Mouse (Mus musculus): ENCODE data around the gene Galm.

Galm gene

DNA sequence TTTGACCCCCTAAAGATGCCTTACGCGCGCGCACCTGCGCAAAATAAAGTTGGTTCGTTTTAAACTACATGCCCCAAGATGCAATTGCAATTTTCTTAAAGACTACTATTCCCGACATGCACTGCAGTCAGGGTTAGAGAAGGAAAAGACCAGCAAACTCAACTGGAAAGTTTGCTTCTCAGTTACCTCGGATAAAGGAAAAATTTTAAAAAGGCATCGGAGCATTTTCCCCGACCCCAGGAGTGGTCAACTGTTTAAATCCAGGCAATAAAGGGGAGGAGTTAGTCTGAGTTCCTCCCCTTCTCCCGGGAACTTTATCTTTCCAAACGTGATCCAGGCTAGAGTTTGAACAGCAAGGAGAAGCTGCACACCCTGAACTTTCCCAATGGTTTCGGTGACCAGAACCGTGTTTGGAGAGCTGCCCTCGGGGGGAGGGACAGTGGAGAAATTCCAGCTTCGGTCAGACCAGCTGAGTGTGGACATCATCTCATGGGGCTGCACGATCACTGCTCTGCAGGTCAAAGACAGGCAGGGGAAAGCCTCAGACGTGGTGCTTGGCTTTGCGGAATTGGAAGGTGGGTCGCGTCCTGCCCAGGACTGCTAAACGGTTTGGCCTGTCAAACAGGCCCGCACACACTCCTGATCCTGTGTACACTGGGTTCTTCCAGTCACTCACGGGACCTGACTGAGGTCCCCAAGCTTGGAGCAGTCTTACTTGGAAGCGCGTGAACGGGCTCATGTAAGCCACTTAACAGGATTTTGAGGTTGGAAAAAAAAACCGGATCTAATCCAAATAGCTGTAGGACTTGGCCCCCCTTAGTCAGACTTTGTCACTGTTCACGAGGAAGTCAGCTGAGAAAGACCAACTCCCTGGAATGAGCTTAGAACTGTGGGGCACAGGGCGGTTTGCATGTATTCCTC, at the start of gene Galm:
TSS of gene Galm (plus strand) at position 141 of the 921 bp plus-strand sequence.
- CTCF ChIA-PET, result no interaction called here

- CTCF ChIA-PET, result interaction anchor here (0.6 kb wide), 1 partner anchor 39 kb away, joined by 7 read pairs; no protein-coding TSS in a partner anchor
Measured at GRCm38 (mm10) chr17:80078726-80079125, 48.5 kb upstream of the Galm start.

DNA sequence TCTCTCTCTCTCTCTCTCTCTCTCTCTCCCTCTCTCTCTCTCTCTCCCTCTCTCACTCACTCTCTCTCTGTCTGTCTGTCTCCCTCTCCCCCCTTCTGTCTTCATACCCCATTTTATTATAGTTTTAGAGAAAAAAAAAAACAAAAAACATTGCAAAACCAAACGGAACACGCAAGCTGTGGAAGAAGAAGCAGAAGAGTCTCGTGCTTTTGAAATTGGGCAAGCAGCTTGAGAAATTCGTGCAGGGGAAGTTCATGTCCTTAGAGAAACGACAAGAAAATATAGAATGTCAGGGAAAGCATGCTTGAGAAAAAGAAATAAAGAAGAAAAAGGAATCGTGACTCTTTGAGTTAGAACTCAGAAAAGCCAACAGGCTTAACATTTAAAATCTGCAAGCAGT, 44.0 kb upstream of the Galm start:
- CTCF ChIA-PET, result interaction anchor here (0.7 kb wide), 1 partner anchor 1755 kb away, joined by 4 read pairs; no protein-coding TSS in a partner anchor

DNA sequence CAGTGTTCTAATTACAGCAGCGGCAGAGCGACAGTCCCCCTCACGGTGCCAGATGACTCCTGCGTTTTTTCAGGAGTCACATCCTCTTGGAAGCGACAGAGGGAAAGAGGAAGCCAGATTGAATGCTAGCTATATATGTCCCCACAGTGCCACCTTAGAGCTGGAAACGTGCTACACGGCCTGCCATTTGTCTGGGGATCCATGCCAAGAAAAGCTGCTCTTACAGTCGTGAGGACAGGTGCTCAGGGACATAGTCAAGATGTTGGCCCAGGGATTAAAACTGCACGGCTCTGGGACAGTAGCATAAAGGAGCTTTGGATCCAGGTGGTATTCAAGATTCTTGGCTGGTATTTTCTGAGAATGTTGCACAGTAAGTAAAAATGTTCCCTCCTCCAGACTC, 42.8 kb upstream of the Galm start:
- CTCF ChIA-PET, result no interaction called here

- CTCF ChIA-PET, result no interaction called here
Measured at GRCm38 (mm10) chr17:80086591-80086990, 40.7 kb upstream of the Galm start.

- CTCF ChIA-PET, result no interaction called here
Measured at GRCm38 (mm10) chr17:80088168-80088567, 39.1 kb upstream of the Galm start.

GRCm38 (mm10) chr17:80090551-80090950, 36.7 kb upstream of the Galm start:
- CTCF ChIA-PET, result no interaction called here

DNA sequence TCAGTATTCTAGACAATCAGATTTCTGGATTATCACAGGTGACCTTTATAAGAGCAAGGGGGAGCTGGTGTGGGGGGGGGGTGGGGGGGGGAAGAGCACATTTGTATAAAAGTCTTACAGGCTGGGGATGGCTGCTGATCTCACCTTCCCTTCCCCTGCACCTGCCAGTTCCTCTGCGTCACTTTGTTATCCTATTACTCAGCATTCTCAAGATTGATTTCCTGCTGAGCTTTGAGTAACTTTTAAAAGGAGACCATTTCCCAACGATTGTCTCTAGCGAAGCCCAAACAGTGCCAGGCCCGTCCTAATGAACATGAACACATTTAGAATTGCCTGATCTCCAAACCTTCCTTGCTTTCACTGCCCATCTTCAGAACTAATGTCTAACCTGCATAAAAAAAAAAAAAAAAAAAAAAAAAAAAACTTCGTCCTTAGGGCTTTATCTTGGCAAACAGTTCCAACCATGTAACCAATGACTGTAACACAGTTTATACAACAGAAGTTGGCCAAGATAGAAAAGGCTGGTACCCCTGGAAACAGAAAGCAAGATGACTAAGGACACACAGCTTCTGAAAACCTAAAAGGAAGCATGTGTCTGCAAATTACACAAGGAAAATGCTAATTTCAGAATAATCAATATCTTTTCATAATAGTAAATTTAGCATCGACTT, 35.3 kb upstream of the Galm start:
- CTCF ChIA-PET, result no interaction called here

DNA sequence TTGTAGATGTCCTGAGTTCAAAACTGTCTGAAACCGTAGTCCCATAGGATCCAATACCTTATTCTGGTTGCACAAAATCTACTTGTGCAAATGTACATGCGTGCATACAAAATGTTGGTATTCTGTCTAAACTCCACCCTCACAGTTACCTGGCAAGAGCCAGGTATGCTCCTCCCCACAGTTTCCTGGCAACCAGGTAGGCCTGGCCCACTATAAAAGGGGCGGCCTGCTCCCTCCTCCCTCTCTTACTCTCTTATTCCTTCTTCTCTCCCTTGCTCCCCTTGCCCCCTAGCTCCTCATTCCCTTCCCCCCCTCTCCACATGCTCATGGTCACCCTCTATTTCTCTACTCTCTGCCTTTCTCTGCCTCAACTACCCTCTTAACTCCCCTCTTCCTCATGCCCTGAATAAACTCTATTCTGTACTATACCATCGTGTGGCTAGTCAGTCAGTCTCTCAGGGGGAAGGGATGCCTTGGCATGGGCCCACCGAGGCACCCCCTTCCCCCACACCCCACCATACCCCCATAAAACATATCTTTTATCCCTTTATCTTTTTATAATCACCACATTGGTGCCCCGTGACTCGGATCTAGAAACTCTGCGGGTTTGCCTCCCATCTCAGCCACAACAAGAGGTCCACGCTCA, 31.9 kb upstream of the Galm start:
- CTCF ChIA-PET, result no interaction called here

- CTCF ChIA-PET, result interaction anchor here (0.6 to 1.1 kb wide), 3 partner anchors 16 to 463 kb away, joined by 4 to 5 read pairs (median 5); no protein-coding TSS in a partner anchor
Measured at GRCm38 (mm10) chr17:80096043-80096719, 31.1 kb upstream of the Galm start.

DNA sequence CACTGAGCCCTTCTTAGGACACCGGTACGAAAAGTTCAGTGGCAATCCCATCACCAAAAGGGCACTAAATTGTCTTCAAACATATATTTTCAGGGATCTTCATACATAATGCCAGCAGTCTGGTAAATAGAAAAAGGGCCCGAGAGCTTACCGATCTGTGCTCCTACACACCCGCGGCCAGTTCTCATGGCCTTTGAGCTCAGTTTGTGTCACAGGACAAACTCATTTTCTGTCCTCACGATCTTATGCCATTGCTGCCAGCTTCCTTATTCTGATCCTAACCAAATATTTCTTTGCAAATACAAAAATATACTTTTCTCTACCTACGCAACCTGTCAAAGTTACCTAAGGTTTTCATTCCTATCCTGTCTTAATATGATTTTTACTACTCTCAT, 30.6 kb upstream of the Galm start:
- CTCF ChIA-PET, result interaction anchor here (0.6 to 1.1 kb wide), 3 partner anchors 15 to 463 kb away, joined by 4 to 5 read pairs (median 5); no protein-coding TSS in a partner anchor

DNA sequence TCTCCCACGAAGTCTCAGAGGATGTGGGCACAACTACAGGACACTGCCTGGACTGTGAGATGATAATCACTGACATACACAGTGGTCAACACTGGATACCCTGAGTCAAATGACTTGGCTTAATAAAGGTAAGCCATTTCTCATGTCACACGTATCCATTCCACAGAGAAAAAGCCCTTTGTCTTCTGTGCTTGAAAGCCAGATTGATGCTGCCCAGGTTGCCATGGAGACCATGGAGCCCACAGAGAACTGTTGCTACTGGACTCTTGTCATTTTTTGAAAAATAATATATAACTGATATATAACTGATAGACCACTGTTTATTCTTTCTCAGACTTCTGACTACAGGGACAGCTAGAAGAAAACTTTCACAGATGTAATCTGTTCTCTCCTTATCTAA, 30.1 kb upstream of the Galm start:
- CTCF ChIA-PET, result interaction anchor here (1.1 kb wide), 1 partner anchor 15 kb away, joined by 4 read pairs; no protein-coding TSS in a partner anchor

DNA sequence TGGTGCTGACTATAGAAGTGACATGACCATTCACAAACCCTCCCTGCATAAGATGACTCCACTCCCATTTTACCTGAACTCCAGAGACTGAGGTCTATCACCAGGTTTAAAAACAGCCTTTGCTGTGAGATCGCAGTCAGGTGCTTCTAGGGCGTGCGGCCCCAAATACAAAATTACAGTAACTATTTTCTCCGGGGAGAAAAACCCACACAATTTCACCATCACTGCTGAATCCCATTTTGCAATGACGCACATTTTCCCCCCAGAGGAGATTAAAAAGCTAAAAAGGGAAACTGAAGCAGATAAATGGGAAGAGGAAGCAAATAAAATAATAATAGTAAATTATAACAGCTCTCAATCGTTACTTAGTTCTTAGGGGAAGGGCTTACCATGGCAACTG, 27.4 kb upstream of the Galm start:
- CTCF ChIA-PET, result no interaction called here

DNA sequence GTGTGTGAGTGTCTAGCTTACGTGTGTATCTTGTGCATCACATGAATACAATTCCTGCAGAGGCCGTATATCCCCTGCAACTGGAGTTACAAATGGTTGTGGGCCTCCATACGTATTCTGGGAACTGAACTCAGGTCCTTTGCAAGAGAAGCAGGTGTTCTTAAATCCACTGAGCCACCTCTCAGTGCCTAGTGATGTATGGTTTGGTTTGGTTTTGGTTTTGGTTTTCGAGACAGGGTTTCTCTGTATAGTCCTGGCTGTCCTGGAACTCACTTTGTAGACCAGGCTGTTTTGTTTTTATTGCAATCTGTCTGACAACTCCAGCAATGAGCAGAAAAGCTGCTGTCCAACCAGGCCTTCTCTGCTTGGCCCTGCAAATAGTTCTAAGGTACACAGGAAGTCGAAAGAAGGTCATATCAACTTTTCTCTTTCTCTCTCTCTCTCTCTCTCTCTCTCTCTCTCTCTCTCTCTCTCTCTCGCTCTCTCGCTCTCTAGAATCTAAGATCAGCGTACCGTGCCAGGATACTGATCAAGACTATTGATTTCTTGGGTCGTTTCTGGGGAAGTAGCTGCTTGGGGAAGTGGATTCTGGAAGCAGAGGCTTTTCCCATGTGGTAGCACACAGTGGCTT, 21.8 kb upstream of the Galm start:
- CTCF ChIA-PET, result no interaction called here

- CTCF ChIA-PET, result interaction anchor here (0.6 kb wide), 1 partner anchor 58 kb away, joined by 3 read pairs; no protein-coding TSS in a partner anchor
Measured at GRCm38 (mm10) chr17:80112665-80113305, 14.5 kb upstream of the Galm start.

DNA sequence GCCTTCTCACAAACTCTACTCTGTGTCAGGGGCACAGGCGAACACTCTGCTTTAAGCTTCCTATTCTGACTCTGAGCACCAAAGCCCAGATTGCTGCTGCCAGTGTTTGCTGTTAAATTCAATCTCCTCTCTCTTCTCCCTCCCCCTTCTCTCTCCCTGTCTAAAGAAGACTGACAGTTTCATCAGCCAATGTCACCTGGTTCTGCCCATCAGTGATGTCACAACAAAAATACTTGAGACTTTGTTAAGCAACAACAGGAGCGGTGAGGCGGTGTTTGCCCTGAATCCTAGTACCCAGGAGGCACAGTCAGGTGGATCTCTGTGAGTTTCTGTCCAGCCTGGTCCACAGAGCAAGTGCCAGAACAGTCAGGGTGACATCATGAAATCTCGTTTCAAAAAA, 13.8 kb upstream of the Galm start:
- CTCF ChIA-PET, result interaction anchor here (0.6 to 0.7 kb wide), 3 partner anchors 59 to 421 kb away, joined by 3 to 11 read pairs (median 3); no protein-coding TSS in a partner anchor

GRCm38 (mm10) chr17:80120396-80120795, 6.9 kb upstream of the Galm start:
- CTCF ChIA-PET, result no interaction called here

DNA sequence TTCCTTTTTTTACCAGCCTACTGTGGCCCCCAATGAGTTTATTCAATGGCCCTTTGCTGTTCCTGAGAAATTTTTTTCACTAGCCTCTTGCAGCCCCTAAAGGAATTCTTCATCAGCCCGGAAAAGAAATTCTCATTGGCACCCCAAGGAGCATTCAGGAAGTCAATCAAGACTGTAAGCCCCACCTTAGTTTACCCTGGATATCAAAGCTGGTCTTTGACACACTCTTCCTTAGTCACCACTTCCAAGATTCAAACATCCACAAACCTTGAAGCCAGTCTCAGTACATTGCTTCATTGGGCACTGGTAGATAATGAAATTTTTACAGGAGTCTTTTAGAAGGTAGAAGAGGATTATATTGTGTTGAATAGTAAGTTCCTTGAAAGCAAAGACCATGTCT, 5.4 kb upstream of the Galm start:
- CTCF ChIA-PET, result interaction anchor here (0.6 kb wide), 1 partner anchor 55 kb away, joined by 4 read pairs; no protein-coding TSS in a partner anchor

DNA sequence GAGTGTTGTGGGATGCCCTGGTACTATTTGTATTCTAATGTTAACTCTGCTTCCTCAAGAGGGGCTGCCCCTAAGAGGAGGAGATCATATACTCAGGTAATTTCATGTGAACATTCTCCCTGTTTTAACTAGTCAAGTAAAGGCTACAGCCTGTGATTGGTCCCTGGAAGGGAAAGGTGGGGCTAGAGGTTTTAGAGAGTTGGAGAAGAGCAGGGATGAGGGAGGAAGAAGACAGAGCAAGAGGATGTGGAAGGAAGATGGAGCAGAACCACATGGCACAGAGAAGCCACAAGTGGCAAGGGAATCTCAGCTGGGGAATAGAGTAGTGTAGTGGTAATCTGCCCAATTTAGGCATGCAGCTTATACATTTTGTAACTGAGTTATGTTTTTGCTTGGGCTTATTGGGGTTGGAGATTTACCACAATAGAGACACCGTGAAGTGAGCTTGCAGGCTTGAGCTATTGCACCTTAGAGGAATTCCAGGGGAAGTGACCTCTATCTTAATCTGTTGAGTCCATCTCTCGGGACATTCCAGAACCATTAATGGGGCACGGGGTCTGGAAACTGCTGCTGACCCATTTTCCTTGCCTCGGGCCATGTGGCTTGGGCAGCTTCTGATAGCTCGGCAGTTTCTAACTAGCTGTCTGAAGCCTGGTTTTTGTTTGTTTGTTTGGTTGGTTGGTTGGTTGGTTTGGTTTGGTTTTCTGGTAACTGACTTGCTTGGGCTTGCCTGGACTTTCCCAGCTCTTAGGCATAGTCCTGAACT, 2.1 kb upstream of the Galm start:
- CTCF ChIA-PET, result interaction anchor here (1.0 kb wide), 1 partner anchor 19 kb away, joined by 3 read pairs; no protein-coding TSS in a partner anchor

Measured in spleen, embryonic (tissue).